Mouse (Mus musculus): ENCODE measurements at regions not wholly inside any gene's neighbourhood (a gene's known extent, or its start where the extent isn't known, plus 50 kb on each side); places are given as distances from the start of the nearest gene placed in this dataset.

- ATAC-seq (ENCODE audit: low read depth): no peak
- no peaks in the 10 kb centered on the region for H3K27me3 ChIP-seq (ENCODE audit: control insufficient read depth, insufficient read depth, low read depth, low read length)
- H3K9me3 ChIP-seq (ENCODE audit: control insufficient read depth, low read length): no peaks in the 10 kb centered on the region
- H3K4me3 ChIP-seq (ENCODE audit: low read length): no peak overlapping the region
- H3K36me3 ChIP-seq (ENCODE audit: control insufficient read depth, insufficient read depth, low read length): no peaks in the 10 kb centered on the region
- H3K4me1 ChIP-seq (replicated peaks; ENCODE audit: control insufficient read depth, insufficient read depth, low read length): no peaks in the 10 kb centered on the region; the same call in 1 of the 2 replicates
- H3K27ac ChIP-seq (ENCODE audit: low read length): no peak overlapping the region
- no peak overlapping the region for H3K9ac ChIP-seq (ENCODE audit: low read length)
- H3K4me2 ChIP-seq (ENCODE audit: low read depth, low read length): no peak overlapping the region
- 45% methylated on average over 8 of the region's 8 CpGs for WGBS
Measured at GRCm38 (mm10) chr10:100199090-100199690, 136.3 kb upstream of the Gm4301 start.

DNA sequence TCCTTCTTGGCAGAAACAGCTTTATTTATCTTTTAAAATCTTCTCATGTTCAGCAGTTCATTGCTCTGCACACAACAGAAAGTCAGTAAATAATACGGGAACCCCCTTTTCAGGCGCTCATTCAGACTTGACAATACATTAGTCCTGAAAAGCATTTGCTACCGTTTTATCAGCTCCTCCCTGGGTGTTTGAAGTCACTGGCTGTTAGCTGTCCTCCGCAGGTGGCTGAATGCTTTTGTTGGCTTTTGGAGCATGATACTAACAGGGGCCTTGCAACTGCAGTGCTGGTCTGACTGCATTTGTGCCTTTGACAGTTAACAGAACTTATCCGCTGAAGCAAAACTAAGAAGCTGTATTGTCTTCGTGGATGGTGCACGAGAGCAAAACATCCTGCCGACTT, 135.0 kb upstream of the Gm4301 start:
- Histone ChIP-seq H3K4me1 (replicated peaks; ENCODE audit: control insufficient read depth, insufficient read depth, low read length) (no peaks in the 10 kb centered on the region; the same call in 1 of the 2 replicates), H3K36me3 (ENCODE audit: control insufficient read depth, insufficient read depth, low read length) (no peaks in the 10 kb centered on the region), H3K27ac (ENCODE audit: low read length) (no peak overlapping the region), H3K4me2 (ENCODE audit: low read depth, low read length) (0 out of 2 replicates have a peak overlapping the region, but pooled peaks have one; percentile 14), H3K4me3 (ENCODE audit: low read length) (no peak overlapping the region), H3K9ac (ENCODE audit: low read length) (no peak overlapping the region), H3K27me3 (ENCODE audit: control insufficient read depth, insufficient read depth, low read depth, low read length) (no peaks in the 10 kb centered on the region), H3K9me3 (ENCODE audit: control insufficient read depth, low read length) (no peaks in the 10 kb centered on the region)
- ATAC-seq (ENCODE audit: low read depth): no peak
- WGBS: 14% methylated on average over 8 of the region's 8 CpGs

DNA sequence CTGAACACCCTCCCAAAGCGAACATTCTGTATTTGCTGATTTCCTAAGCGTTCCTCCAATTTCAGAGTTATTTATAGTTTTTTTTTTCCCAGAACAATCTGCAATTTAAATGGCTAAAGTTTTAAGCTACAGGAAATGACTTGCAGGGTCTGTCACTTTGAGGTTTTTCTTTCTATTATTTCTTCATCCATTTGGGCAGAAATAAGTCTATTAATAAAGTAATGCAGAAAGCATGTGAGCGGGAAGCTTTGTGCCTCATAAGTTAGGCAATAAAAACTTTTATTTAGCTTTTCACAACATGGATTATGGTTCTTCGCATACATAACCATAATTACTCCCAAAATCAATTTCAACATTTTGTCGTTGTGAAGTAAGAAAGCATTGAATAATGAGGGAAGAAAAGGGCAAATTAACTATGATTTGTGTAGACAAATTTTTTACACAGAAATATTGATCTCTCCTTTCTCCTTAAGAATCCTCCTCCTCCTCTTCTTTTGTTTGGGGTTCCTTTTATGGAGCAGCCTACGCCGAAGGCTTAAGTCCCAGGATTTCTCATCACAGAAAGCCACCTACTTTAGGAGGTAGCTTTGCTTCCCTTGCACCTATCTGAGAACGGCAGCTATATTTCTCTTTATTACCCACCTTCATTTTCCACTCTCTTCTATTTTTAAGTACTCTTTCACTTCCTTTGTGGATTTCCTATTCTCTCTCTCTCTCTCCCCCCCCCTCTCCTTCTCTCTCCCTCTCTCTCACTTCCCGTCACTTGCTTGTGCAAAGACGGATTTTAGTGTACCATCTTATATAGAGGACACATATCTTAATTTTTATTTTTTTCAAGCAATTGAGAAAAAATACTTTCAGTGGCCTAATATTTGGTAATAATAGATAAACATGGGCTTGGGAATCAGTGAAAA, 128.6 kb upstream of the Gm4301 start:
- WGBS: 86% methylated on average over 10 of the region's 10 CpGs

DNA sequence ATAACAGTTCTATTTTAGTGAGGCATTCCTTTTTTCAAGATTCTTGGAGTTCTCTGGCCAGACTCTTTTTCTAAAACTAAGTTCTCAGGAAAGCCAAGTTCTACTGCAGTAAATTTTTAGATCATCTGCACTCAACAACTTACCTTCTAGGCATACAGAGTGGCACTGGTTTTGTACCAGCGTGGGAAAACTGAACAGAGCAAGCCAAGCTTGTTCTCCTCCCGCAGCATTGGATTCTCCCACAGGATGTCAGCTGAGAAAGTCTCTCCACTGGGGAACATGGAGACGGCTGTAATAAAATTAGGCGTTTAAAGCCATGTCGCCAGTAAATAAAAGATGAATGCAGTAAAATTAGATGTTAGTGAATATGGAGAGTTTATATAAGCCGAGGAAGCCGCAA, 124.8 kb upstream of the Gm4301 start:
- ATAC-seq (ENCODE audit: low read depth): no peak
- no peak overlapping the region for H3K27ac ChIP-seq (ENCODE audit: low read length)
- no peaks in the 10 kb centered on the region for H3K4me1 ChIP-seq (replicated peaks; ENCODE audit: control insufficient read depth, insufficient read depth, low read length)
- WGBS: 45% methylated on average over 7 of the region's 7 CpGs
- H3K4me3 ChIP-seq (ENCODE audit: low read length): no peak overlapping the region
- H3K36me3 ChIP-seq (ENCODE audit: control insufficient read depth, insufficient read depth, low read length): no peaks in the 10 kb centered on the region
- no peaks in the 10 kb centered on the region for H3K9me3 ChIP-seq (ENCODE audit: control insufficient read depth, low read length)
- no peak overlapping the region for H3K9ac ChIP-seq (ENCODE audit: low read length)
- H3K4me2 ChIP-seq (ENCODE audit: low read depth, low read length): no peak overlapping the region
- no peaks in the 10 kb centered on the region for H3K27me3 ChIP-seq (ENCODE audit: control insufficient read depth, insufficient read depth, low read depth, low read length)

More for the DNA sequence above, 128.6 kb upstream of the Gm4301 start:
- H3K27ac ChIP-seq (ENCODE audit: low read length): no peak overlapping the region
- no peaks in the 10 kb centered on the region for H3K36me3 ChIP-seq (ENCODE audit: control insufficient read depth, insufficient read depth, low read length)
- H3K4me1 ChIP-seq (replicated peaks; ENCODE audit: control insufficient read depth, insufficient read depth, low read length): no peaks in the 10 kb centered on the region
- H3K9me3 ChIP-seq (ENCODE audit: control insufficient read depth, low read length): no peaks in the 10 kb centered on the region
- no peak overlapping the region for H3K9ac ChIP-seq (ENCODE audit: low read length)
- no peak overlapping the region for H3K4me3 ChIP-seq (ENCODE audit: low read length)
- no peak for ATAC-seq (ENCODE audit: low read depth)
- H3K27me3 ChIP-seq (ENCODE audit: control insufficient read depth, insufficient read depth, low read depth, low read length): no peaks in the 10 kb centered on the region
- H3K4me2 ChIP-seq (ENCODE audit: low read depth, low read length): no peak overlapping the region

- H3K4me2 ChIP-seq (ENCODE audit: low read depth, low read length): no peak overlapping the region
- H3K4me1 ChIP-seq (replicated peaks; ENCODE audit: control insufficient read depth, insufficient read depth, low read length): no peaks in the 10 kb centered on the region
- H3K9ac ChIP-seq (ENCODE audit: low read length): no peak overlapping the region
- H3K27me3 ChIP-seq (ENCODE audit: control insufficient read depth, insufficient read depth, low read depth, low read length): no peaks in the 10 kb centered on the region
- H3K9me3 ChIP-seq (ENCODE audit: control insufficient read depth, low read length): no peaks in the 10 kb centered on the region
- no peak overlapping the region for H3K27ac ChIP-seq (ENCODE audit: low read length)
- 53% methylated on average over 3 of the region's 3 CpGs for WGBS
- ATAC-seq (ENCODE audit: low read depth): peak; percentile 57; the same call in 1 of the 2 replicates
- H3K4me3 ChIP-seq (ENCODE audit: low read length): no peak overlapping the region
- no peaks in the 10 kb centered on the region for H3K36me3 ChIP-seq (ENCODE audit: control insufficient read depth, insufficient read depth, low read length)
Measured at GRCm38 (mm10) chr10:100224459-100225097, 110.9 kb upstream of the Gm4301 start.

DNA sequence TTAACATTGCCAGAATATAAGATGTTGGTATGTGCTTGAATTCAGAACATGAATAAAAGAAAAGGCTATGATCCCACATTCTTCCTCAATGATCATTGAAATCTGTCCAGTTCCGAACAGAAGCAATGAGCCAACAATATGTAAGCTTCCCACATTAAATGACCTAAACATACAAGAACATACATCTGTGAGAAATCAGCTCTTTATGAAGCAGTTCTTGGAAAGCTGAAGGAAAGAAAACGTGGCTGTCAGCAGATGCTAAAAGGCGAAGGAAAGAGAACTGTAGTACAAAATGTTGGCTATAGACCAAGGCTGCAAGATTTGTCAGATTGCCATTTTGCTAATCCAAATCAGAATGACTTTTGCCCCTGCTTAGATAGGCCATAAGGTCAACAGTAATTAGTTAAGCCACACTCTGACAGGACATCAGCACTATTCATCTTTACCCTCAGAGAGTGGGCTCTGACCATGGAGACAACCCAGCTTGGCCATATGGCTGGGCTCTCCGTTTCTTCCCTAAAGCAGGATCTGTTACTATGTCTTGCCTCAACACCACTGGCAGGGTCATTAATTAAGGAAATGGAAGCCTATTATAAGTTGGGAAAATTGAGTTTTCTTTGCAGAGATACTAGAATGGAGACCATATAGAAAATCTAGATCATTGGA, 76.1 kb upstream of the Gm4301 start:
- no peak overlapping the region for H3K4me2 ChIP-seq (ENCODE audit: low read depth, low read length)
- H3K27ac ChIP-seq (ENCODE audit: low read length): no peak overlapping the region
- H3K27me3 ChIP-seq (ENCODE audit: control insufficient read depth, insufficient read depth, low read depth, low read length): no peaks in the 10 kb centered on the region
- H3K9ac ChIP-seq (ENCODE audit: low read length): no peak overlapping the region
- H3K4me3 ChIP-seq (ENCODE audit: low read length): no peak overlapping the region
- ATAC-seq (ENCODE audit: low read depth): peak; percentile 88
- no peaks in the 10 kb centered on the region for H3K36me3 ChIP-seq (ENCODE audit: control insufficient read depth, insufficient read depth, low read length)
- 52% methylated on average over 4 of the region's 4 CpGs for WGBS
- no peaks in the 10 kb centered on the region for H3K4me1 ChIP-seq (replicated peaks; ENCODE audit: control insufficient read depth, insufficient read depth, low read length)
- H3K9me3 ChIP-seq (ENCODE audit: control insufficient read depth, low read length): no peaks in the 10 kb centered on the region

- H3K36me3 ChIP-seq (ENCODE audit: control insufficient read depth, insufficient read depth, low read length): no peaks in the 10 kb centered on the region
- no peak overlapping the region for H3K4me3 ChIP-seq (ENCODE audit: low read length)
- H3K4me2 ChIP-seq (ENCODE audit: low read depth, low read length): no peak overlapping the region
- no peaks in the 10 kb centered on the region for H3K27me3 ChIP-seq (ENCODE audit: control insufficient read depth, insufficient read depth, low read depth, low read length)
- no peak for ATAC-seq (ENCODE audit: low read depth)
- WGBS: 45% methylated on average over 2 of the region's 2 CpGs
- H3K27ac ChIP-seq (ENCODE audit: low read length): no peak overlapping the region
- no peaks in the 10 kb centered on the region for H3K4me1 ChIP-seq (replicated peaks; ENCODE audit: control insufficient read depth, insufficient read depth, low read length)
- no peak overlapping the region for H3K9ac ChIP-seq (ENCODE audit: low read length)
- H3K9me3 ChIP-seq (ENCODE audit: control insufficient read depth, low read length): no peaks in the 10 kb centered on the region
Measured at GRCm38 (mm10) chr10:100263447-100263846, 72.0 kb upstream of the Gm4301 start.

DNA sequence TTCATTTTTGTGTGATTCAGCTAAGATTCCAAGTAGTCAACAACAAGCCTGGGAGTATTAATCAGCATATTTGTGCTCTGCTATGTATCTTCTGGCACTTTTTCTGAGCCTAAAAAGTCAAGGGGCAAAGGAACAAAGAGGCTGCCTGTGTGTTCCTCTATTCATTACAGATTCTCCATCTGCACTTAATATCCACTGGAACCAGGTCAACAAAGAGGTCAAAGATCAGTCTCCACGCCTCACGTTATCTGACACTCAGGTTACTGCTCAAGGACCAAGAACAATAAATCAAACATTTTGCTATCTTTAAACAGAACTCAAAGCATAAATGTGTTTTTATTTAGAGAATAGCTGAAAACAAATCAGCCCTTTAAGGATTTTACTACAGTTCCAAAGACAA, 71.4 kb upstream of the Gm4301 start:
- Histone ChIP-seq H3K4me1 (replicated peaks; ENCODE audit: control insufficient read depth, insufficient read depth, low read length) (no peaks in the 10 kb centered on the region), H3K9me3 (ENCODE audit: control insufficient read depth, low read length) (no peaks in the 10 kb centered on the region), H3K27ac (ENCODE audit: low read length) (no peak overlapping the region), H3K36me3 (ENCODE audit: control insufficient read depth, insufficient read depth, low read length) (no peaks in the 10 kb centered on the region), H3K9ac (ENCODE audit: low read length) (no peak overlapping the region), H3K27me3 (ENCODE audit: control insufficient read depth, insufficient read depth, low read depth, low read length) (no peaks in the 10 kb centered on the region), H3K4me2 (ENCODE audit: low read depth, low read length) (no peak overlapping the region), H3K4me3 (ENCODE audit: low read length) (no peak overlapping the region)
- 14% methylated on average over 2 of the region's 2 CpGs for WGBS
- no peak for ATAC-seq (ENCODE audit: low read depth)

GRCm38 (mm10) chr10:100282471-100282870, 53.0 kb upstream of the Gm4301 start:
- H3K4me2 ChIP-seq (ENCODE audit: low read depth, low read length): no peak overlapping the region

More at GRCm38 (mm10) chr10:100282471-100282870, 53.0 kb upstream of the Gm4301 start:
- Histone ChIP-seq H3K4me3 (ENCODE audit: low read length) (no peak overlapping the region), H3K9me3 (ENCODE audit: control insufficient read depth, low read length) (no peaks in the 10 kb centered on the region), H3K4me1 (replicated peaks; ENCODE audit: control insufficient read depth, insufficient read depth, low read length) (no peaks in the 10 kb centered on the region), H3K36me3 (ENCODE audit: control insufficient read depth, insufficient read depth, low read length) (no peaks in the 10 kb centered on the region), H3K27ac (ENCODE audit: low read length) (no peak overlapping the region), H3K9ac (ENCODE audit: low read length) (no peak overlapping the region), H3K27me3 (ENCODE audit: control insufficient read depth, insufficient read depth, low read depth, low read length) (no peaks in the 10 kb centered on the region)
- ATAC-seq (ENCODE audit: low read depth): no peak

All from lung, embryonic 16.5 days (tissue).